Mouse (Mus musculus): ENCODE data around the gene Gm525.

DNA sequence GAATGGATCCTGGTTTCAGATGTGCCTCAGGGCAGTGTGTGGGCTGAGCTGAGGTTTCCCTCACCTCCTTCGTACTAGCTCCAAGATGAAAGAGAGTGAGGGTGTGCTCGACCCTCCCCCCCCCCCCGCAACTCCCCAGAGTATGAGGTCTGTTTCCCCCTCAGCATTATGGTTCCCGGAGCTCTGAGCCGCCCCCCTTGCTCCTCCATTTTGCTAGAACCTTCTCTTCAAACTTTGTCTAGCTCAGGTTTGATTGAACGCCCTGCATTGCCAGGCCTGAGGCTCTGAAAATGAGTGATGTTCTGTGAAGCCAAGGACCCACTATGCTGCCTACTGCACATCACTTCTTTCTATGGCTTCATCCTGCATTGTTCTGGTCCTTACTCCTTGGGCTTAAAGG is 25.3 kb downstream of the Gm525 start:
- no peak for TF ChIP-seq CTCF (IDR thresholded peaks at IDR 0.05; ENCODE audit: low read depth)
- no peak for TF ChIP-seq EP300 (optimal IDR thresholded peaks at IDR 0.05)

Measured in stomach, postnatal 0 days (tissue).